Mouse (Mus musculus) limb, embryonic 10.5 days (tissue): ENCODE measurements around the gene Olfr170. TPM values are rescaled to one million over a fixed set of nuclear protein-coding genes. Genes with fewer than 3 reads are reported as not detected.
"Not testable (repeated sequence)": the region's sequence is repeated elsewhere in the genome, so short reads cannot be mapped to it uniquely, and the experiment has no call there.

Experiments
- DNase-seq: peaks from one replicate; pipeline ENCODE4 v3.0.0-alpha.2; 2017; ENCODE audit warnings: low spot score
- H3K27ac ChIP-seq: fragments of 300-500 bp; sonication (generic); 2 replicates; pipeline ENCODE4 v1.5.1; 2016; ENCODE audit warnings: mild to moderate bottlenecking
- H3K27me3 ChIP-seq: fragments of 300-500 bp; sonication (generic); 2 replicates; pipeline ENCODE4 v1.6.1; 2016; ENCODE audit warnings: low read depth, mild to moderate bottlenecking; ENCODE audit not compliant: poor library complexity, severe bottlenecking
- H3K36me3 ChIP-seq: fragments of 300-500 bp; sonication (generic); 2 replicates; pipeline ENCODE4 v1.6.1; 2016; ENCODE audit warnings: mild to moderate bottlenecking, moderate library complexity
- H3K4me1 ChIP-seq: fragments of 300-500 bp; sonication (generic); 2 replicates; pipeline ENCODE4 v1.6.1; 2016
- H3K4me3 ChIP-seq: fragments of 300-500 bp; sonication (generic); 2 replicates; pipeline ENCODE4 v1.5.1; 2016; ENCODE audit warnings: mild to moderate bottlenecking, moderate library complexity
- H3K9me3 ChIP-seq: fragments of 300-500 bp; sonication (generic); replicated peaks from 2 replicates; pipeline ENCODE4 v1.6.1; 2016; ENCODE audit warnings: mild to moderate bottlenecking
- WGBS: fragments of 180-500 bp; shearing (Covaris S2); methylation state at CpG from one replicate; pipeline ENCODE4 v1.1.7; 2016; 5-methylcytosine and 5-hydroxymethylcytosine counted together
- polyA plus RNA-seq: library from polyadenylated mRNA; unstranded; fragments of >200 nt; fragmentation: Nextera tagmentation; extraction: Ambion mirVana; gene quantifications from 2 replicates; pipeline ENCODE4 v1.2.1, GENCODE M21; 2016

The Olfr170 gene
- polyA plus RNA-seq: not detected in 2 replicates

DNA sequence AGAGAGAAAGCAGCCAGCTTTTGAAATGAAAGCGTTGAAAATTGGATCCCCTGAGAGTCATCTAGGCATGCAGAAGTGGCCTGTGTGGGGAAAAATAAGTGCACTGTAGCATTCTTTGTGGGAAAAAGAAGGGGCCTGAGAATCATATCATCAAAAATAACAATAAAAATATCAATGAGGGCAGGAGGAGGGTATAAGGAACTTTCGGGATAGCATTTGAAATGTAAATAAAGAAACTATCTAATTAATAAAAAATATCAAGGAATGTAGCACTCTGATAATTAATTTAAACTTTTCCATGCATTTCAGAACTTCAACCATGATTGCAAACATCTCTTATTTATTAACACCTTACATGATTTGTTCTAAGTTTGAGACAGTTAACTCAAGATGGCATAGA, at the start of gene Olfr170:
Gene Olfr170 (minus strand): TSS at position 101 of the 400 bp plus-strand sequence.
- H3K4me1 ChIP-seq, H3K36me3 ChIP-seq, H3K4me3 ChIP-seq, H3K9me3 ChIP-seq, H3K27ac ChIP-seq, DNase-seq, H3K27me3 ChIP-seq: not testable (repeated sequence)
- WGBS: 95% methylated on average over 2 of the region's 2 CpGs

DNA sequence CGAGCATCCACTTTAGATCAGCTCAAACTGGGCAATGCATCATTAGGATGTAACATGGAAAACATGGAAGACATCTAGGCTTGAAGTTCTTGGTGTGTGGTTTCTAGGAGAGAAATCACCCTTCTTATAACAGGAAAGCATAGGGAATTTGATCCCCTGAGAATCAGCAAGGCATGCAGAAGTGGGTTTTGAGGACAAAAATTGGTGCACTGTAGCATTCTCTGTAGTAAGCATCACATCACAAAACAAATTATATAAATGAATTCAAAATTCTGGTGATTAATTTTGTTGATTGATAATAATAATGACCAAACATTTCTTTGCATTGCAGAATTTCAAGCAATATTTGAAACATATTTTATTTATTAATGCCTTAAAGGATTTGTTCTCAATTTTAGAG, 18.1 kb upstream of the Olfr170 start, which contains the start of gene Olfr171:
Gene Olfr171 (minus strand): TSS at position 101 of the 400 bp plus-strand sequence.
- 0 out of 2 replicates have a peak, but pooled peaks cover 2% of the 10 kb centered on the region for H3K9me3 ChIP-seq
- WGBS: 85% methylated on average over 1 of the region's 1 CpGs
- H3K4me3 ChIP-seq: no peak within 1 kb of the TSS
- H3K27ac ChIP-seq: no peak within 1 kb of the TSS
- H3K27me3 ChIP-seq: no peaks in the 10 kb centered on the region
- H3K4me1 ChIP-seq: no peaks in the 10 kb centered on the region
- DNase-seq: no peak
- no peaks in the 10 kb centered on the region for H3K36me3 ChIP-seq

DNA sequence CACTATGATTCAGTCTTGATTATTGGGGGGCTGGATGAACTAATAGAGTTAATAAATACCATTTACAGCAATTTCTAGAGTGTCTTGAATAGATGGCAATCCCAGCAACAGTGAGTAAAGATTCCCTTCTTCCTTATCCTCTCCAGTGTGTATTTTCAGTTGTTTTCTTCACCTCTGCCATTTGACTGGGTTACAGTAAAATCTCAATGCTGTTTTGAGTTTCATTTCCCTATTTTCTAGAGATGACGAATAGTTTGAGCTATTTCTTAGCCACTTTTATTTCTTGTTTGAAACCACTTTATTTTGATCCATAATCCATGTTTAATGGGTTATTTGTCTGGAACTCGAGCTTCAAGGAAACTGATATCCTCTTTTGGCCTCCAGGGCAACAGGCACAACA, 8.5 kb downstream of the Olfr170 start:
- 64% methylated on average over 2 of the region's 2 CpGs for WGBS
- Histone ChIP-seq H3K27ac (no peak overlapping the region), H3K4me3 (no peak overlapping the region), H3K9me3 (no peaks in the 10 kb centered on the region), H3K36me3 (no peaks in the 10 kb centered on the region), H3K4me1 (no peaks in the 10 kb centered on the region), H3K27me3 (no peaks in the 10 kb centered on the region)
- no peak for DNase-seq

DNA sequence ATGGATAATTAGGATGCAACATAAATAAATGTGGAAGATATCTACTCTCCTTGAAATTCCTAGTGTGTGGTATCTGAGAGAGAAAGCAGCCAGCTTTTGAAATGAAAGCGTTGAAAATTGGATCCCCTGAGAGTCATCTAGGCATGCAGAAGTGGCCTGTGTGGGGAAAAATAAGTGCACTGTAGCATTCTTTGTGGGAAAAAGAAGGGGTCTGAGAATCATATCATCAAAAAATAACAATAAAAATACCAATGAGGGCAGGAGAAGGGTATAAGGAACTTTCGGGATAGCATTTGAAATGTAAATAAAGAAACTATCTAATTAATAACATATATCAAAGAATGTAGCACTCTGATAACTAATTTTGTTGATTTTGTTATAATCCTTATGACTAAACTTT, 40.0 kb downstream of the Olfr170 start, which contains the start of gene Olfr169:
Gene Olfr169 (minus strand): TSS at position 101 of the 400 bp plus-strand sequence.
- DNase-seq, H3K4me3 ChIP-seq, H3K4me1 ChIP-seq, H3K36me3 ChIP-seq, H3K27ac ChIP-seq, H3K27me3 ChIP-seq, H3K9me3 ChIP-seq: not testable (repeated sequence)
- WGBS: 95% methylated on average over 2 of the region's 2 CpGs

Other genes with a start within 250 kb of the Olfr170 start
- not detected in 2 replicates for gene Olfr165, start 188.7 kb downstream of the Olfr170 start, polyA plus RNA-seq
- not detected in 2 replicates for gene Olfr166, start 128.2 kb downstream of the Olfr170 start, polyA plus RNA-seq
- gene Olfr167, start 89.6 kb downstream of the Olfr170 start, polyA plus RNA-seq: not detected in 2 replicates
- gene Olfr168, start 76.3 kb downstream of the Olfr170 start, polyA plus RNA-seq: not detected in 2 replicates
- gene Olfr169, start 40.1 kb downstream of the Olfr170 start, polyA plus RNA-seq: not detected in 2 replicates
- not detected in 2 replicates for gene Olfr171, start 18.0 kb upstream of the Olfr170 start, polyA plus RNA-seq
- 0.05 TPM in 2 replicates for gene Lamp3, start 94.5 kb upstream of the Olfr170 start, polyA plus RNA-seq
- 40.9 and 41.6 TPM in 2 replicates for gene B3gnt5, start 148.3 kb upstream of the Olfr170 start, polyA plus RNA-seq